Mouse (Mus musculus) ES-E14 (cell line): ENCODE results near the gene Acbd5. TPM values are rescaled to one million over a fixed set of nuclear protein-coding genes. Genes with fewer than 3 reads are reported as not detected.
A peak's percentile ranks its signal among the peaks of the same experiment; 100 is the strongest.

Source experiments
- DNase-seq: peaks from one replicate; pipeline ENCODE4 v3.0.0-alpha.2; 2013; ENCODE audit warnings: low read depth, low spot score
- H3K27ac ChIP-seq: 2 replicates; pipeline ENCODE4 v1.5.1; 2012; ENCODE audit warnings: low read depth, mild to moderate bottlenecking, low read length, moderate library complexity, mixed read lengths; ENCODE audit not compliant: poor library complexity, insufficient read depth, severe bottlenecking
- H3K36me3 ChIP-seq: 2 replicates; pipeline ENCODE4 v1.6.1; 2012; ENCODE audit warnings: mild to moderate bottlenecking, low read length, moderate library complexity, mixed read lengths; ENCODE audit not compliant: control insufficient read depth, poor library complexity, insufficient read depth, severe bottlenecking
- H3K4me1 ChIP-seq, 2 experiments: fragments of 150-350 bp in 1 of 2; sonication (generic) in 1 of 2; 2 replicates each; pipeline ENCODE4 v1.6.1; 2012; ENCODE audit warnings: low read length in 2 of 2, mild to moderate bottlenecking in 1 of 2, mixed read lengths in 1 of 2; ENCODE audit not compliant: control insufficient read depth in 2 of 2, insufficient read depth in 2 of 2, poor library complexity in 1 of 2
- H3K4me3 ChIP-seq, 2 experiments: fragments of 150-350 bp in 1 of 2; sonication (generic) in 1 of 2; 2 replicates each; pipeline ENCODE4 v1.5.1; 2012; ENCODE audit warnings: low read length in 2 of 2, low read depth in 1 of 2, mild to moderate bottlenecking in 1 of 2, mixed read lengths in 1 of 2; ENCODE audit not compliant: insufficient read depth in 1 of 2, poor library complexity in 1 of 2, severe bottlenecking in 1 of 2
- H3K9ac ChIP-seq: 2 replicates; pipeline ENCODE4 v1.6.1; 2012; ENCODE audit warnings: low read depth, mild to moderate bottlenecking, low read length, mixed read lengths; ENCODE audit not compliant: poor library complexity, insufficient read depth, severe bottlenecking
- H3K9me3 ChIP-seq: fragments of 150-350 bp; sonication (generic); 2 replicates; pipeline ENCODE4 v1.6.1; 2012; ENCODE audit warnings: low read depth, mild to moderate bottlenecking, low read length; ENCODE audit not compliant: control insufficient read depth, insufficient read depth
- CHD2 ChIP-seq: IDR thresholded peaks from 2 replicates; pipeline ENCODE4 v1.6.1; 2014; ENCODE audit warnings: mild to moderate bottlenecking, low read depth, low read length, inconsistent platforms
- HCFC1 ChIP-seq: IDR thresholded peaks from 2 replicates; pipeline ENCODE4 v1.6.1; 2012; ENCODE audit warnings: low read length, inconsistent platforms, borderline replicate concordance; ENCODE audit not compliant: insufficient read depth
- MAFK ChIP-seq: IDR thresholded peaks from 2 replicates; pipeline ENCODE4 v1.6.1; 2014; ENCODE audit warnings: mild to moderate bottlenecking, low read depth, low read length, inconsistent platforms; ENCODE audit not compliant: insufficient read depth
- ZC3H11A ChIP-seq: IDR thresholded peaks from 2 replicates; pipeline ENCODE4 v1.6.1; 2012; ENCODE audit warnings: low read depth, mild to moderate bottlenecking, inconsistent platforms, low read length, borderline replicate concordance
- ZNF384 ChIP-seq: IDR thresholded peaks from 2 replicates; pipeline ENCODE4 v1.6.1; 2012; ENCODE audit warnings: low read depth, low read length, inconsistent platforms
- in situ Hi-C, 2 experiments: fragments of 600-800 bp; cut with MboI; formaldehyde crosslinking; loops; one replicate each; pipeline ENCODE4 v1.15.1; 2025; ENCODE audit warnings: low sequenced_read_pairs in 2 of 2, inconsistent platforms in 1 of 2; ENCODE audit not compliant: unreplicated experiment in 2 of 2
- total RNA-seq: library from RNA; depleted of rRNA; stranded (reverse); fragments of 300-350 nt; gene quantifications from 2 replicates; pipeline ENCODE4 v1.2.3, GENCODE M21; 2012; rRNA removed

Gene Acbd5
- total RNA-seq, result 27.2 and 31.7 TPM in 2 replicates

DNA sequence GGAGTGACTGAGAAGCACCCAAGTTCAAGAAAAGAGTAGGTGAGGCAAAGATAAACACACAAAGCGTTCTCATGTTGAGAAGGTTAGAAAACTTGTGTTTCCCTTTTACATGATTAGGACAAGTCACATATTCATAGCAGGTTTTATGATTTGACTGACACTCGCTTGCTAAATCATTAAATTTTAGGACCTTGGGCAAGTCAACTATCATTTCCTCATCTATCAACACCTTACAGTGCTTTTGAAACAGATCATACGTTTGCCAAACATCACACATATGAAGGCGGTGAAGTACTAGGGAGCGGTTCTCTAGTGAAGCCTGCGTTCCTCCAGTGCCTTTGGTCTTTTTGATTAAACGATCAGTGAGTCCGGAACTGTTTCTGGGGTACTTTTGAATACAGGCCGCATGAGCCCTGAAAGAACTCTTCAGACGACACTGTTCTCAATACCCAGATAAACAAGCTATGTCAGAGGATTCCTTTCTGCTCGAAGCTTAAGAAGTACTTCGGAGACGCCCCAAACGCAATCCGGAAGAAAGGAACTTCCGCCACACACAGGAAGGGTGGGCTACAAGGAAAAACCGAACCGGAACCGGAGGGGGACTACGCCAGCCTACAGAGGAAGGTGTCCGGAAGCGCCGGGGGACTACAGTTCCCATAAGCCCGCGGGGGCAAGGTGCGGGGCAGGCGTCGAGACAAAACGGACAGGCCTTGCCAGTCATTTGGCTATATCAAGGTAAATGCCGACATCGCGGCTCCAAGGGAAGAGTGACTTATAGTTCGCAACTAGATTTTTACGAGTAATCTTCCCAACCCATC lies at the start of gene Acbd5:
Acbd5 (plus strand) TSS at position 616 of the 818 bp plus-strand sequence.
- no peaks in the 10 kb centered on the region for H3K36me3 ChIP-seq
- no peaks in the 10 kb centered on the region for H3K9me3 ChIP-seq
- TF ChIP-seq ZC3H11A (no peak), HCFC1 (peak; percentile 97)
- peak within 1 kb of the TSS; percentile 32; the same call in 1 of the 2 replicates for H3K27ac ChIP-seq
- in situ Hi-C loops, result no loop called here
- peak within 1 kb of the TSS; percentile 64 to 71 for H3K4me3 ChIP-seq
- peak; percentile 94 for DNase-seq
- peak within 1 kb of the TSS; percentile 66 for H3K9ac ChIP-seq
- no peaks in the 10 kb centered on the region; a peak in 2 of 4 replicates for H3K4me1 ChIP-seq

DNA sequence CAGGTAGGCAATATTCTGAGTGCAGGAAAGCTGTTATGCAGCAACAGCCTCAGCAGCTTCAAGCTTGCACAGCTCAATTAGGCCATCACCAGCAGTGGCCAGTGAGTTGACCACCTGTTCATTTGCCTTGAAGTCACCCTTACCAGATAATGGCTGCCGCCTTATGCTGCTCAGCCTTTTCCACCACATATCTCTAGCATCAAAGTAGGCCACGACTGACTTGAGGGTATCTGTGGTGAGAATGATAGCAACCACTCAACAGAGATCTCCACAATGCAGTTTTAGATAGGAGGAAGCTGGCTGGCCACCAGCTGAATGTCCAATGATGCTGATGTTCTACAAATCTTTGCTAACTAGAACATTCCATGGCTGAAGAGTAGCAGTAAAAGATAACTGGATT lies 48.8 kb upstream of the Acbd5 start:
- H3K9me3 ChIP-seq, result no peaks in the 10 kb centered on the region
- DNase-seq, result no peak
- in situ Hi-C loops, result no loop called here
- no peak overlapping the region for H3K4me3 ChIP-seq
- peaks cover 0 to 6% of the 10 kb centered on the region in 2 experiments for H3K4me1 ChIP-seq
- TF ChIP-seq MAFK (no peak), ZNF384 (no peak), ZC3H11A (no peak), CHD2 (no peak), HCFC1 (no peak)
- no peak overlapping the region for H3K27ac ChIP-seq
- no peaks in the 10 kb centered on the region; the same call in 1 of the 2 replicates for H3K36me3 ChIP-seq
- H3K9ac ChIP-seq, result no peak overlapping the region

DNA sequence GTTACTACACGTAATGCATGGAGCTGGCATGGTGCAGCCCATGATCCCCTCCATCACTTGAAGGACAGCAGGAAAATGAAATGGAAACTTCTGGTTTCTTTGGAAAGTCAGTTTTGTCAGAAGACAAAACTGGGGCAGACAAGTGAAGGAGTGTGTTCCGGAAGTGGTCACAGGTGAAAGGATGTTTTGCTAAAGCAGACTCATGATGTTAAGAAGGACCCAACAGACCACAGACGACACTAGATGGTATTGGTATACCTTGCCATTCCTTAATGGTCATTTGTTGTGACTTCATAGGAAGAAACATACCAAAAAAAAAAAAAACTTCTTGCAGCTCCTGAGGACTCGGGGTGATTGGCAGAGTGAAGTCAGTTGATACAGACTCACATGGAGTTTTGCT lies 46.6 kb upstream of the Acbd5 start:
- H3K27ac ChIP-seq, result no peak overlapping the region
- H3K4me1 ChIP-seq, result no peaks in the 10 kb centered on the region
- H3K9ac ChIP-seq, result no peak overlapping the region
- H3K4me3 ChIP-seq, result no peak overlapping the region
- no peak for DNase-seq
- H3K9me3 ChIP-seq, result no peaks in the 10 kb centered on the region
- TF ChIP-seq ZC3H11A, result no peak
- TF ChIP-seq MAFK, result no peak
- TF ChIP-seq HCFC1, result no peak
- TF ChIP-seq ZNF384, result no peak
- no peak for TF ChIP-seq CHD2
- no peaks in the 10 kb centered on the region; the same call in 1 of the 2 replicates for H3K36me3 ChIP-seq
- in situ Hi-C loops, result no loop called here

GRCm38 (mm10) chr2:23021721-23022120 lies 46.2 kb upstream of the Acbd5 start:
- H3K9ac ChIP-seq, result no peak overlapping the region
- in situ Hi-C loops, result no loop called here

More at GRCm38 (mm10) chr2:23021721-23022120, 46.2 kb upstream of the Acbd5 start:
- H3K27ac ChIP-seq, result no peak overlapping the region
- TF ChIP-seq MAFK (no peak), ZC3H11A (no peak), HCFC1 (no peak), ZNF384 (no peak), CHD2 (no peak)
- no peaks in the 10 kb centered on the region for H3K4me1 ChIP-seq
- no peaks in the 10 kb centered on the region for H3K9me3 ChIP-seq
- no peak overlapping the region for H3K4me3 ChIP-seq
- no peaks in the 10 kb centered on the region; the same call in 1 of the 2 replicates for H3K36me3 ChIP-seq
- no peak for DNase-seq
